Mouse (Mus musculus) splenic B cell, adult 2 months (primary cell): ENCODE data around the gene Ephb1.

Experiments
- DNase-seq: peaks from one replicate; pipeline ENCODE4 v3.0.0-alpha.2; 2011; ENCODE audit warnings: low read depth, low spot score
- H3K27me3 ChIP-seq: 2 replicates; pipeline ENCODE4 v1.6.1; 2012; ENCODE audit warnings: mild to moderate bottlenecking, low read length, moderate library complexity, mixed read lengths; ENCODE audit not compliant: control insufficient read depth, poor library complexity, insufficient read depth, severe bottlenecking
- H3K36me3 ChIP-seq: 2 replicates; pipeline ENCODE4 v1.6.1; 2012; ENCODE audit warnings: mild to moderate bottlenecking, low read length, moderate library complexity, mixed read lengths; ENCODE audit not compliant: control insufficient read depth, poor library complexity, insufficient read depth, severe bottlenecking

Gene Ephb1

DNA sequence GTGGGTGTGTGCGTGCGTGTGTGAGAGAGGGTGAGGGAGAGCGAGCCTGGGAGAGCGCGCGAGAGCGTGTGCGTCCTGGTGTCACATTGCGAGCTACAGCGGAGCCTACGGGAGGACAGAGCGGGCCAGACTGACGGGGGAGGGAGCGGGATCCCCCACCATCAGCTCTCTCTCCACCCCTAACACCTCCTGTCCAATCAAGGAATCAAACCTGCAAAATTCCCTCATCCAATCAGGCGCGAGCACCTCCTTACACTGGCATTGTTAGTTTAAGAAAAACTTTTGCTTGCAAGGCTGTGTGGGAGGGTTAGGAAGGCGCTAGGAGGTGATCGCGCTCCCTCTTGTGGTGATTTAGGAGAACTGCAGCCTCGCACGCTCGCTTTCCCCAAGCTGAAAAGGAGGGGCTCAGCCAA, at the start of gene Ephb1:
Gene Ephb1, minus strand, starts transcription at position 133 of the 413 bp plus-strand sequence.
- Histone ChIP-seq H3K27me3 (no peaks in the 10 kb centered on the region; the same call in 1 of the 2 replicates), H3K36me3 (no peaks in the 10 kb centered on the region)
- peak; percentile 53 for DNase-seq

DNA sequence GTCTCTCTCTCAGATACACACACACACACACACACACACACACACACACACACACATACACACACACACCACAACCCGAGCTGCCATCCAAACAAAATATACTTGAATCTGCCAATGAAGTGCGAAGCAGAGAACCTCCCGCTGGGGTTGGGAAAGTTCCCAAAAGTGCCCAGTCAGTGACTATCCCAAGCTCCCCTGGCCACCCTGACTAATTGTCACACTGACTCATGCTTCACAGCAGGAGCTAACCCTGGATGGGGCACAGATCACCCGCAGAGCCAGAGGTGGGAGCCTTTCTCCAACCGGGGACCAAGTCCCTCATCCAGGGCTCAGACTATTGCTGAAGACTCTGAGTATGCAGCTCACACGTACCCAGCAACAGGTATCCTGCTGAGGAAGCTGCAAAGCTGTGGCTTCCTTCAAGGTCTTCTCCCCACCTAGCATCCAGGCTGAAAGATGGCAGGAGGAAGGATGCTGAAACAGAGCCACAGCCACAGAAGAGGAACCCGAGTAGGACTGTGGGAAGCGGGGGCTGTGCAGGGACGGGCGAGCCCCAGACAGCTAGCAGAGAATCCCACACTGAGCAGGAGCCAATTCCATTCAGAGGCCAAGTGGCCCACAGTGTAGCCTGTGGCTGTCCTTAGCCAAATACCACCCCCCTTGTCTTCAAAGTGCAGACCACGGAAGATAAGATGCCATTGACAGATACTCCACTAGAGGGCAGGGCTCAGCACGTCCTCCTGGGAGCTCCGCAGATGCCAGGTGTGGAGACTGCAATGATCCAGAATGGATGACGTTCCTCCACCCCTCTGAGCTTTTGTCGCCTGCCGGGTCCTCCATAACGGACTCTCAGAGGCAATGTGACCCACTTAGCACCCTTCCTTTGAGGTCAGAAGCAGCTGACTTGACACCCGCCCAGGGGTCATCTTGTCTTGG, 48.9 kb upstream of the Ephb1 start:
- Histone ChIP-seq H3K27me3 (no peaks in the 10 kb centered on the region), H3K36me3 (no peaks in the 10 kb centered on the region)
- peak; percentile 11 for DNase-seq

DNA sequence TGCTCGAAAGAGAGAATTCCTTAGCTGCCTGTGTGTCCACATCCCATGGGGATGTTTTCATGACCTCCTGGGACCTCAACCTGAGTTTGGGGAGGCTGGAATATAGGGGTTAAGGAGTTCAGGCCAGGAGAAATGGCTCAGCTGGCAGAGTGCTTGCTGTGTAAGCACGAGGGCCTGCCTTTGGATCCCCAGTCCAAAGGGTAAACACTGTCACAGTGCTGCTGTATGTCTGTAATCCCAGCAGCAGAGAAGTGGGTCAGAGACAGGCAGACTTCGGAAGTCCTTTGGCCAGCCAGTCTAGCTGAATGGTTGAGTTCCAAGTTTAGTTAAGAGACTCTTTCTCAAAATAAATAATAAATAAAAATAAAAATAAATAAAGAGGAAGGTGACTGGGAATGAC, 48.2 kb upstream of the Ephb1 start:
- no peaks in the 10 kb centered on the region for H3K27me3 ChIP-seq
- DNase-seq, result no peak

DNA sequence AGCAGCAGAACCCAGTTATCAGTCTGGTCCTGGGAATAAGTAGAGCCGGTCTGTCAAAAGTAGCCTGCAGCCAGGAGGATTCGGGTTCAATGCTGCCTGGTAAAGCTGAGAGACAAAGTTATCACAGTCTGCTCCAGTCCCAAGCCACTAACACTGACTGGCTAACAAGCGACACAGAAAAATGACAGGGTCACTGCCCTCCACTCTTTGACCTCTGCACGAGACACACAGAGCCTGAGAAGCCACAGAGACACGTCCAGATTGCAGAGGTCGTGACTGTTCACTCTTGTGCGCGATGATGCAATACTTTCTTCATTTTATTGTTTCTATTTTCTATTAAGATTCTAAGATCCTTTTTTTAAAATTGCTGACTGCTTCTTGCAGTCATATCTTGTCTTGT, 33.8 kb upstream of the Ephb1 start:
- DNase-seq, result no peak
- Histone ChIP-seq H3K27me3 (no peaks in the 10 kb centered on the region), H3K36me3 (no peaks in the 10 kb centered on the region)

More for the DNA sequence above, 48.2 kb upstream of the Ephb1 start:
- H3K36me3 ChIP-seq, result no peaks in the 10 kb centered on the region

DNA sequence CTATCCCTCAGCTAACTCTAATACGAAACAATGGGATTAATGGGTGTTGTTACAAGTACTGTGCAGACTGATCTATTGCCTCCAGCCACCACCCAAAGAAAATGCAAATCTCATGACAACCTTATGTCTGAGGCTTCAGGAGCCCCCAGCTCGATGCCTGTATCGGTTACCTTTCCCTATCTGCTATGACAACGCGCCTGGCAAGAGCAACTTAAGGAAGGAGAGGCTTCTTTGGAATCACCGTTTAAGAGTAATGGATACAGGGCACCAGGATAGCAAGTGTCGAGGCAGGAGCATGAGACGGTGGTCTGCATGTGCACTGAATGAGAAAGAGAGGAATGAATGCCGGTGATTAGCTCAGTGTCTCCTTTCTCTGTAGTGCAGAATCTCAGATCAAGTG, 32.3 kb upstream of the Ephb1 start:
- H3K36me3 ChIP-seq, result no peaks in the 10 kb centered on the region
- no peaks in the 10 kb centered on the region for H3K27me3 ChIP-seq
- DNase-seq, result no peak

DNA sequence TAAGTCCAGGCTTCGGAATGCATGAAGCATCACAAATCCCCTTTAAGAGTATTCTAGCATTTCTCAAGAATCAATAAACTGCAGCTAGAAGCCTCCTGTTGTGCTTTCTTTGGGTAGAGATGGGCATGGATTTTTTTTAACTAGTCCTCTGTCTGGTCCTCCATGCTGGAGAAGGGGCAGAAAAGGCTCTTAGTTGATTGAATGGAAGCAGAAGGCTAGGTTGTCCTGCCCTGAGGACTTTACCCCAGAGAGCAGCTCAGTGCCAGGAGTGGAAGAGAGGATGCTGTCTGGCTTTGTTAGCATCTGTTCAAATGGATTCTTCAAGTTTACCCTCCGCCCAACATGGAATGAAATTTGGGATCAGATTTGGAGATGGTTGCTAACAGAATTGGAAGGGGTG, 25.7 kb upstream of the Ephb1 start:
- Histone ChIP-seq H3K27me3 (no peaks in the 10 kb centered on the region), H3K36me3 (no peaks in the 10 kb centered on the region)
- no peak for DNase-seq

DNA sequence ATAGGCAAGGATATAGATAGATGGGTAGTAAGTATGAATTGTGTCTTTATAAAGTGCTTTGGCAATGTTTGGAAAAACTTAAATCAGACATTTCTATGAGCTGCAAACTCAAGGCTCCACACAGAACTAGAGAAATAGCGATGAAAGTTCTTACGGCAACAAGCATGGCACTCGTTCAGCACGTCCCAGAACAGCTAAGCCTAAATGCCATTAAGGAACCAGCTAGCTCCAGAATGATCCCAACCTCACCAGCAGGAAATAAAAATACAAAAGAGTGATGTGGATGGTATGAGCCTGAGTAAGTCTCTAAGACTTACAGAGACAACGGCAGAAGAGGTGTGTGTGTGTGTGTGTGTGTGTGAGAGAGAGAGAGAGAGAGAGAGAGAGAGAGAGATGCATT, 20.2 kb upstream of the Ephb1 start:
- no peaks in the 10 kb centered on the region for H3K36me3 ChIP-seq
- no peak for DNase-seq
- no peaks in the 10 kb centered on the region for H3K27me3 ChIP-seq

DNA sequence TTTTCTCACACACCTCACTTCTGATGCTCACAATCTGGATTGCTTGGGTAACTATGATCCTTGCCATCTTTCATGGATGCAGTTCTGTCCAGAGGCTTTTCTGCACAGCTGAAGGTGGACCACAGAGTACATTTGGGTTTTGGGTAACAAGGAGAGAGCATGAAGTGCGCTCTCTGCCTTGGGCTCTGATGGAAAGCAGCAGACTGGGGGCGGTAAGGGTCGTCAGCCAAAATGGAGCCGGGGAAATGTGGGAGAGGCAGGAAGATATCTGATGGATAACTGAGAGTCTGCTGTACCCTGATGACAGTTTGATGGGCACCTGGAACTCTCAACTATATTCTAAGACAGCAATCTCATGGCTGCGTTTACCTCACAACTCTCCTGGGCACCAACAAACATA, 19.4 kb upstream of the Ephb1 start:
- H3K27me3 ChIP-seq, result no peaks in the 10 kb centered on the region
- no peak for DNase-seq
- H3K36me3 ChIP-seq, result no peaks in the 10 kb centered on the region

DNA sequence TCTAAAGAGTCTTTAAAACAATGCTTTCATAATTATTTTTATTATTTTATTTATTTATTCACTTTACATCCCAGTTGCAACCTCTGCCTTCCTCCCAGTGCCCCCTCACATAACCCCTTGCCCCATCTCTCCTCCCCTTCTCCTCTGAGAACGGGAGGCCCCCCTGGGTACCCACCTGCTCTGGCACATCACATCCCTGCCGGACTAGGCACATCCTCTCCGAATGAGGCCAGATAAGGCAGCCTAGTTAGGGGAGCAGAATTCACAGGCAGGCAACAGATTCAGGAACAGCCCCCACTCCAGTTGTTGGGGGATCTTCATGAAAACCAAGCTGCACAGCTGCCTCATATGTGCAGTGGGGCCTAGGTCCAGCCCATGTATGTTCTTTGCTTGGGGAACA, 17.4 kb upstream of the Ephb1 start:
- H3K36me3 ChIP-seq, result no peaks in the 10 kb centered on the region
- no peaks in the 10 kb centered on the region for H3K27me3 ChIP-seq
- DNase-seq, result no peak

DNA sequence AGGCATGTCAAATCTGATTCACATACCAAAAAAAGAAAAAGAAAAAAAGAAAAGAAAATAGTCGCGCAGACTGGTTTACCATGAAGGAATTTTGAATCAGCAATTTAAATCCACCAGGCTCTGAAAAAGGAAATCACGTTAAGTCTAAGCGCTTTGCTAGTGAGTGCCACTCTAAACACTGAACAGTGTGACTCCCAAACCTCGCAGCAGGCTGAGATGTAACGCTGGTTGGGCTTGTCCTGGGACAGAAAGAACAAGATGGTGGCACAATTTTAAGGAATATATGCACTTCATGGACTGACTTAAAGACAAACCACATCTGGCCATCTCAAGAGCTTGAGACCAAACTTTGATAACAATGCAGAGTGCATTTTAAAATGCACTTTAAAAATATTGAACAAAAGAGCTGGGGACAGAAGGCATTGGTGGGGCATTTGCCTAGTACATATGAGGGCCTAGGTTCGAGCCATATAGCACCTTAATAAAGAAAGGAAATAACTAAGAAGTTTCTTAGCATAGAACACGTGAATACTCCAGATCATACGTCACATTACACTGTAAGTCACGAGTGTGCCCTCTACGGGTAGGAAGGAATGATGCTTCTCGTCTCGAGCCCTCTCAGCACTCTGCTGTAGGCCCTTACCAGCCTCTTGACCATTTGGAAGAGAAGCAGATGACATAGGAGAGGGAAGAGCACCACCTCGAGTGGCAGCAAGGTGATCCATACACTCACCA, 16.7 kb upstream of the Ephb1 start:
- no peaks in the 10 kb centered on the region for H3K27me3 ChIP-seq
- DNase-seq, result no peak
- no peaks in the 10 kb centered on the region for H3K36me3 ChIP-seq

DNA sequence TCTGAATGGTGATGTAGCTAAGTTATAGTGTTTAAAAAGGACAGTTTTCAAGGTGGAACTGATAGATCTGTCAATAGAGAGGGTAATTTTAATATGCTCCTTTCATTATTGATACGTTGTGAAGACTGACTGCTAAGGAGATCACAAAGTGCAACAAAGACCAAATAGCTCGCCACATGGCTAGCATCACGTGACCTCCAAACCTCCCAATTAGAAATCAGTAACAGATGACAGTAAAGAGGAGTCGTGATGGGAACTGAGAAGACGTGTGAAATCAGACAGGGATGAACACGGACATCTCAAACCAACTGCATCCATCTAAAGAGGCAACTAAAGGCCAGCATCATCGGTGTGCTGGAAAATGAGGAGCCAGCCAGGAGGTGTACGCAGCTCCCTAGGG, 15.6 kb upstream of the Ephb1 start:
- H3K27me3 ChIP-seq, result no peaks in the 10 kb centered on the region
- no peaks in the 10 kb centered on the region for H3K36me3 ChIP-seq
- DNase-seq, result no peak

DNA sequence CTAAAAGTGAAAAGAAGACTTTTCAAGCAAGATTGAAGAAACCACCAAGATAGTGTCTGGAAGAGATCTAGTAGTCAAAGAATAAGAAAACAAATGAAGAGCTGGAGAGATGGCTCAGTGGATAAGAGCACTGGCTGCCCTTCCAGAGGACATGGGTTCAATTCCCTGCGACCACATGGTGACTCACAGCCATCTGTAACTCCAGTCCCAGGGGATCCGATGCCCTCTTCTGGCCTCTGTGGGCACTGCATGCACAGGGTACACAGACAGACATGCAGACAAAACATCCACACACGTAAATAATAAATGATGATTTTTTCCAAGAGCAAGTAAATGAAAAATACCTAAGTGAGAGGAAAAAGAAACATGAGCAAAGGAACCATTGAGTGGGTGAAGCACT, 14.6 kb upstream of the Ephb1 start:
- H3K36me3 ChIP-seq, result no peaks in the 10 kb centered on the region
- H3K27me3 ChIP-seq, result no peaks in the 10 kb centered on the region
- DNase-seq, result no peak

DNA sequence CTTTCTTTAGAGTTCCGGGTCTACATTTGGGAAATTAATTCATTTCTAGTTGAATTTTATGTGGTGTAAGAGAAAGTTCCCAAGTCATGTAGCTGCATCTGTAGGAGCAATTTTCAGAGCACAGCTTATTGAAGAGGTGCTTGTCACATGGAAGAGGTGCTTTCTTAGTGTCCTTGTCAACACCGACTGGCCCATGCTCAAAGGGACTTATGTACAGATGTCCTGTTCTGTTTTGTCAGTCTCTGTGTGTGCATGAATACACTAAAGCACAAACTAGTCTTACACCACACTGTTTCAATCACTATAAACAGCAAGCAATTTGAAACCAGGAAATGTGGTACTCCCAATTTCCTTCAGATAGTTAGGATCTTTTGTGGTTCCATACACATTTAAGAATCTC, 13.3 kb upstream of the Ephb1 start:
- DNase-seq, result no peak
- Histone ChIP-seq H3K36me3 (no peaks in the 10 kb centered on the region), H3K27me3 (no peaks in the 10 kb centered on the region)

DNA sequence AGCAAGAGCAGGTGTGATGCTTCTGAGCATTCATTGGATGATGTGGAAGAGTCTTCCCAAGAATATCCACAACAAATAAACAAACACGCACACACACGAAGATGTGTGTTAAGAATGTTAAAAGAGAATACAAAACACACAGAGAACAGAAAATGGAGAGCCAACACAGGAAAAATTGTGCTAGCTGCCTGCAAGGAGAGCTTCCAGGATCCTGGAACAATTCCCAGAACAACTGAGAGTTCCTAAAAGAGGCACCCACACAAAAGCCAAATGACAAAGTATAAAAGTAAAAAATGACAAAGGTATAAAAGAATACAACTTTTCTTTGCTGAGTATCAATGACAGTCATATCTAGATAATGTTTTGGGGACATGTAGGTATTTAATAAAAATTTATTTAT, 11.0 kb upstream of the Ephb1 start:
- no peaks in the 10 kb centered on the region for H3K36me3 ChIP-seq
- H3K27me3 ChIP-seq, result no peaks in the 10 kb centered on the region
- no peak for DNase-seq

DNA sequence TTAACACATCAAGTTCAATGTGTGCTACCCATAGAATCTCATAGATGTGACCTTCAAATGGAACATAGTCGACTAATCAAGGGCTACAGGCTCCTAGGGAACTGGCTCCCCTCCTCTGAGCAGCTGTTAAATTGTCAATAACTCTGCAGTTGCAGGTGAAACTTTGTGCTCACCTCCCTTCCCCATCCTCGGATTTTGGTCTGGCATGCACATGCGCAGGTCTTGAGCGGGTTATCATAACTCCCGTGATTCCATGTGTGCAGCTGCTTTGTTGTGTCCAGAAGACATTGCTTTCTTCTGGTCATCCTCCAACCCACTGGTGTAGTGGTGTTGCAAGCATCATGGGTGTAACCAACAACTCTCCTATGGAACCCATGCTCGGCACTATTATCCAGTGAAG, 4.8 kb upstream of the Ephb1 start:
- DNase-seq, result no peak
- no peaks in the 10 kb centered on the region for H3K36me3 ChIP-seq

More for the DNA sequence above, 4.8 kb upstream of the Ephb1 start:
- H3K27me3 ChIP-seq, result no peaks in the 10 kb centered on the region; the same call in 1 of the 2 replicates
